Mouse (Mus musculus): Measurements from ENCODE around the gene Foxn3. TPM values are rescaled to one million over a fixed set of nuclear protein-coding genes. Genes with fewer than 3 reads are reported as not detected.
A peak's percentile ranks its signal among the peaks of the same experiment; 100 is the strongest.

The Foxn3 gene
- polyA plus RNA-seq, 1 experiment from 2014 or later: 85.9 TPM

DNA sequence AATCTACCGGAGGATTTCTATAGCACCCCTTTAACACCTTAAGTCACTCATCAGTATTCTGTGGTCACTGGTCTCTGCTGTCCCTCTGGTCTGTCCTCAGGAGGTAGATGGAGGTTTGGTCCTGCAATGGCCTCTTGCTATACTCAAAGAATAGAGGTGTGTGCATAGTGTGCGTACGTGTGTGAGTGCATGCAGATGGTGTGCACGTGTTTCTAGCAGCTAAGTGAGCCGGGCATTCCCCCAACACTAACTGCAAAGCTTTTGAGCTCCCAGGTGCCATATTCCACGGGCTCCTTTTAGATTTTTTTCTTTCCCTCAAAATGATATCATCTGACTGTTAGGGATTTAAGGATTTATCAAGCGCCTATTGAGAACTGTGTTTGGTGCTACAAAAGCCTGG lies 269.9 kb downstream of the Foxn3 start:
- Histone ChIP-seq H3K27me3 (replicated peaks) (no peaks in the 10 kb centered on the region), H3K4me2 (no peak overlapping the region), H3K27ac (no peak overlapping the region), H3K4me3 (no peak overlapping the region), H3K9me3 (no peaks in the 10 kb centered on the region), H3K9ac (no peak overlapping the region), H3K36me3 (replicated peaks) (no peaks in the 10 kb centered on the region), H3K4me1 (peaks cover 40% of the 10 kb centered on the region)
- 0 out of 2 replicates have a peak, but pooled peaks have one; percentile 7 for ATAC-seq (replicated peaks)
- WGBS: 60% methylated on average over 7 of the region's 7 CpGs

DNA sequence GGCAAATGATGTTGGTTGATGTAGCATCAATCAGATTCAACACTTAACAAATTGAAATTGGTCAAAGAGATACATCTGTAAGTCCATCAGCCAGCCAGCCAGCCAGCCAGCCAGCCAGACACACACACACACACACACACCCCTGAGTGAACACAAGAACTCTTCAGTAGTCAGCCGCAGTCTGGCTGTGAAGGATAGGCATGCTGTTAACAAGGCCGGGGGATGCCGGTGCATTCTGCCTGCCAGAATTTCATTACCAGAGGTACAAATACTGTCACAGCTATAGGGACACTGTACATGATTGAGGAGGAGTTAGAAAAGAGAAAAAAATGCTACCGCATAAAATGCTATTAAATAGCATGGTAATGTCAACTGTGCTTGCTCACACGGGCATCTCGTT lies 271.2 kb downstream of the Foxn3 start:
- H3K9me3 ChIP-seq: no peaks in the 10 kb centered on the region
- ATAC-seq (replicated peaks): peak; percentile 50; the same call in 1 of the 2 replicates
- H3K4me2 ChIP-seq: no peak overlapping the region
- 48% methylated on average over 6 of the region's 6 CpGs for WGBS
- H3K27me3 ChIP-seq (replicated peaks): no peaks in the 10 kb centered on the region
- H3K36me3 ChIP-seq (replicated peaks): no peaks in the 10 kb centered on the region
- peak overlapping the region; percentile 23; the same call in 1 of the 2 replicates for H3K27ac ChIP-seq
- no peak overlapping the region for H3K4me3 ChIP-seq
- H3K4me1 ChIP-seq: peaks cover 44% of the 10 kb centered on the region
- H3K9ac ChIP-seq: no peak overlapping the region

DNA sequence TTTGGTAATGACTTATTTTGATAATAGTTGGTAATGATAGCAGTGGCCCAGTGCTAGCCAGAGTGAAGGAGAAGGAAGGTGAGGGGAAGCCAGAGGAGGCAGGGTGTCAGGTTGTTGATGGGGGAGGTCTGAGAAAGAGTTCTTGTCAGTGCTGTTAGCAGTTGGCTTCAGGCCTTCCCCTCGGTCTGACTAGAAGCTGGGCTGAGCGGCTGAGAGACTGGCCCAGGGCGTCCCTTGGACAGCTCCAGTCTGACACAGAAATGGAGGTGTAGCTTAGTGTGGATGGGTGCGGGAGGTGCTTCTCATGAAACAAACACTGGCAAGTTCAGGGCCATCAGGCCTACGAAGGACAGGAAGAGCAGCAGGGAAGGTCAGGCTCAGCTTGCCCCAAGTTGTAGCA lies 276.3 kb downstream of the Foxn3 start:
- Histone ChIP-seq H3K4me2 (no peak overlapping the region), H3K27me3 (replicated peaks) (no peaks in the 10 kb centered on the region), H3K4me3 (no peak overlapping the region), H3K9ac (no peak overlapping the region), H3K27ac (peak overlapping the region; percentile 66), H3K36me3 (replicated peaks) (no peaks in the 10 kb centered on the region), H3K9me3 (no peaks in the 10 kb centered on the region), H3K4me1 (peaks cover 49% of the 10 kb centered on the region)
- peak; percentile 9 for ATAC-seq (replicated peaks)
- WGBS: 58% methylated on average over 5 of the region's 5 CpGs

DNA sequence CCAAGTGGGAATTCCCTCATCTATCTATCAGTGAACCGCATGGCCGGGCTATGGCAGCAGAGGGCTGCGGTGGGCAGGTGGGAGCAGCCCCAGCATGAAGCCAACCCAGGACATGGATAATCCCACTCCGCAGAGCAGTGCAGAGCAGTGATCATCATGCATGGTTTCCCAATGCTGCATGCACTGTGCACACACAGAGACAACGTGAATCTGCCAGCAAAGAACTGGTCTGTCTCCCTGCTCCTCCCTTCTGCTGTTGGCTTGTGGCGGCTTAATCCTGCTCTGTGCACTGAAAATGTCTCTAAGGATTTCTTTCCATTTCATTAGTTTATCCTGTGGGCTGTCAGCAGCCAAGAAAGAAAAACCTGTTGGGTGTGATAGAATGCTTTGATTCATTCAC lies 276.7 kb downstream of the Foxn3 start:
- H3K9me3 ChIP-seq: no peaks in the 10 kb centered on the region
- H3K27ac ChIP-seq: peak overlapping the region; percentile 66
- H3K9ac ChIP-seq: no peak overlapping the region
- no peak overlapping the region for H3K4me2 ChIP-seq
- H3K4me1 ChIP-seq: peaks cover 45% of the 10 kb centered on the region
- H3K27me3 ChIP-seq (replicated peaks): no peaks in the 10 kb centered on the region
- peak; percentile 62 for ATAC-seq (replicated peaks)
- H3K36me3 ChIP-seq (replicated peaks): no peaks in the 10 kb centered on the region
- WGBS: 18% methylated on average over 6 of the region's 6 CpGs
- H3K4me3 ChIP-seq: no peak overlapping the region

DNA sequence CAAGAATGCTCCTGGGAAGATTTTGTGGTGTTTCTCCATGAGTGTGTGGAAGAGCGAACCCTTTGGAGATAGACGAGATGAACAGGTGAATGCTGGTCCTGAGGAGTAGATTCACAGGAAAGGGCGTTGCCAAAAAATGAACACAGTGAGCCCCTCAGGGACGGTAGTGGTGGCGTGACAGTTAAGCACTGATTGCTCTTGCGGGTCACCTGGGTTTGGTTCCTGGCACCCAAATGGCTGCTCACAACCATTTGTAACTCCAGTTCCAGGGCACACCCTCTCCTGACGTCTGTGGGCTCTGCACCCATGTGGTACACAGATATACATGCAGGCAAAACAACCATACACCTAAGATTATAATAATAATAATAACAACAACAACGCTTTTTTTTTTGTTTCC lies 277.7 kb downstream of the Foxn3 start:
- no peaks in the 10 kb centered on the region for H3K36me3 ChIP-seq (replicated peaks)
- H3K4me2 ChIP-seq: no peak overlapping the region
- H3K4me3 ChIP-seq: no peak overlapping the region
- H3K9me3 ChIP-seq: no peaks in the 10 kb centered on the region
- H3K27me3 ChIP-seq (replicated peaks): no peaks in the 10 kb centered on the region
- ATAC-seq (replicated peaks): no peak
- no peak overlapping the region for H3K9ac ChIP-seq
- WGBS: 69% methylated on average over 8 of the region's 8 CpGs
- peaks cover 46% of the 10 kb centered on the region for H3K4me1 ChIP-seq
- H3K27ac ChIP-seq: peak overlapping the region; percentile 49; the same call in 1 of the 2 replicates

DNA sequence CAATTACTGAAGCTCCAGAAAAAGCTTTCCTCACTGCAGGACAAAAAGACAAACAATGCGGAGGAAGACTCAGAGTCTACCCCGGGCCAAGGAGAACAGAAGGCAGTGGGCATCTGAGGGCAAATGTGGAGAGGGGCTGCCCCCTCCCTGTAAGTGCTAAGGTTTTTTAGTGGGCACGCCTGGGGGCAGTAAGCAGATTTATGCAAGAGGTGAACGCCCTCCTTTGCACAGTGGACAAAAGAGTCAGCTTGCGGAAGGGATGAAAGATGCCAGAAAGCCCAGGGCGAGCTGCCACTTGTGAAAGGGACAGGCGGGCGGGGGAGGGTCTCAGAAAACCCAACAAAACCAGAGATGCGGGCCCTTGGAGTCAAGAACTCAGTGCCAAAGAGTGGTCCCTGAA lies 278.2 kb downstream of the Foxn3 start:
- Histone ChIP-seq H3K27ac (peak overlapping the region; percentile 49), H3K4me1 (peaks cover 49% of the 10 kb centered on the region), H3K27me3 (replicated peaks) (no peaks in the 10 kb centered on the region), H3K9me3 (no peaks in the 10 kb centered on the region), H3K4me3 (no peak overlapping the region), H3K9ac (no peak overlapping the region), H3K4me2 (peak overlapping the region; percentile 26; the same call in 1 of the 2 replicates), H3K36me3 (replicated peaks) (no peaks in the 10 kb centered on the region)
- ATAC-seq (replicated peaks): peak; percentile 26; the same call in 1 of the 2 replicates
- 9% methylated on average over 9 of the region's 9 CpGs for WGBS

DNA sequence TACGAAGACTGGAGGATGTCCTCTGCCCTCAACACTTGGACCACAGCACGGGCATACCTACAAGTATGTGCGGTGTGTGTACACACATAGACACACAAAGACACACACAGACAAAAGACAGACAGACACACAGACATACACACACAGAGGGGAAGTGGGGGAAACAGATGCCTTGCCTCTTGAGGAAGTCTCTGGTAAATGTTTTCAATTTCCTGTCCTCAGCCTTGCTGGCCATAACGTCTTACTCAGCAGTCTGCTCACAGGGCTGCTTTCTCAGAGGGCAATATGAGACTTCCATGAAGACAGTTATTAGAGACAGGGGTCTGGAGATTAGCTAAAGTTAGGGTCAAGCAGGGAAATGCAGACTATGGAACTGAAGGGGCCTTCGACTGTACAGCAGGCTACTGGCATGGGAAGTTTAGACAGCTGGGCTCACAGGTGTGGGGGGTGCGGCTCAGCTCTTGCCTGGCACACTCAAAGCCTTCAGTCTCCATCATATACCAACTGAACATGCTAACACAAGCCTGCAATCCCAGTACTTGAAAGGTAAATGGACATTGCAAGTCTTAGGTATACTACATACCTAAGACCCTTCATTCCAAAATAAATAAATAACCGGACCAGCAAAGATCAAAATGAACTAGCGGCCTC lies 278.8 kb downstream of the Foxn3 start:
- no peak overlapping the region for H3K4me3 ChIP-seq
- no peak overlapping the region for H3K4me2 ChIP-seq
- H3K27ac ChIP-seq: peak overlapping the region; percentile 20; the same call in 1 of the 2 replicates
- H3K9me3 ChIP-seq: no peaks in the 10 kb centered on the region
- no peaks in the 10 kb centered on the region for H3K27me3 ChIP-seq (replicated peaks)
- no peak; the same call in 1 of the 2 replicates for ATAC-seq (replicated peaks)
- H3K4me1 ChIP-seq: peaks cover 52% of the 10 kb centered on the region
- no peaks in the 10 kb centered on the region for H3K36me3 ChIP-seq (replicated peaks)
- no peak overlapping the region for H3K9ac ChIP-seq
- 61% methylated on average over 8 of the region's 8 CpGs for WGBS

DNA sequence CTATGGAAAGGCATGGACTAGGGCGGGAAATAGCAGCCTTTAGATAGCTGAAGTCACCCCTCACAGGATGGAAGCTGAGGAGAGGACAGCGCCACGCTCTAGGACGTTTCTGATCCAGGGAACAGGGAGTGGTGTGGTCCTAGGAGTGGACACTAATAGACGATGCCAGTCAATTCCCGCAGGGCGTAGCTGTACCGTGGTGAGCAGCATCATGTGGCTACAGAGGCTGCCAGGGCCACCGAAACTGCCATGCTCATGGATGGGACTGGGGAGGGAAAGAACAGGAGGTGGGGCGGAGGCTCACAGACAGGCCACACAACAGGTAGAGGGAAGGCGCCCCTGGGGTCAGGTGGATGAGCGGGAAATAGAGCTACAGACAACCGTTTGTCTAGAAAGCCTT lies 282.6 kb downstream of the Foxn3 start:
- no peak for ATAC-seq (replicated peaks)
- Histone ChIP-seq H3K27ac (no peak overlapping the region), H3K4me3 (no peak overlapping the region), H3K36me3 (replicated peaks) (no peaks in the 10 kb centered on the region), H3K9me3 (no peaks in the 10 kb centered on the region), H3K4me2 (no peak overlapping the region), H3K9ac (no peak overlapping the region), H3K27me3 (replicated peaks) (no peaks in the 10 kb centered on the region), H3K4me1 (peaks cover 30% of the 10 kb centered on the region)
- 89% methylated on average over 13 of the region's 13 CpGs for WGBS

DNA sequence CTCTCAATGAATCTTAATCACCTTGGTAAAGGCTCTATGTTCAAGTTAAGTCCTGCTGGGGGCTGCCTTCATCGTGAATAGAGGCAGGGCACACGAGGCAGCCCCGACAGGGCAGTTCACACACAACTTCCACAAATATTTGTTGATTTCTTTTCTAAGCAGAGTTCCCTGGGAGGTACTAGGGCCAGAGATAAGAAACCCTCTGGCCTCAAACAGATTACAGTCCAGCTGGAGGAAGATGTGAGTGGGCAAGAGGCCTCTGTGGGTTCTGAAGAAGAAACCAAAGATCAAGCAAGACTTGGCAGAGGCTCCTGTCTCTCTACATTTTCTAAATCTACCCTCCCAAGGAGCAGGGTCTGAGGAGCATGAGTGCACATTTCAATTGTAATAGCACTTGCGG lies 283.1 kb downstream of the Foxn3 start:
- Histone ChIP-seq H3K4me1 (peaks cover 25% of the 10 kb centered on the region), H3K27ac (no peak overlapping the region), H3K9ac (no peak overlapping the region), H3K36me3 (replicated peaks) (no peaks in the 10 kb centered on the region), H3K27me3 (replicated peaks) (no peaks in the 10 kb centered on the region), H3K4me2 (no peak overlapping the region), H3K4me3 (no peak overlapping the region), H3K9me3 (no peaks in the 10 kb centered on the region)
- 56% methylated on average over 4 of the region's 4 CpGs for whole genome bisulfite sequencing
- ATAC-seq (replicated peaks): no peak

DNA sequence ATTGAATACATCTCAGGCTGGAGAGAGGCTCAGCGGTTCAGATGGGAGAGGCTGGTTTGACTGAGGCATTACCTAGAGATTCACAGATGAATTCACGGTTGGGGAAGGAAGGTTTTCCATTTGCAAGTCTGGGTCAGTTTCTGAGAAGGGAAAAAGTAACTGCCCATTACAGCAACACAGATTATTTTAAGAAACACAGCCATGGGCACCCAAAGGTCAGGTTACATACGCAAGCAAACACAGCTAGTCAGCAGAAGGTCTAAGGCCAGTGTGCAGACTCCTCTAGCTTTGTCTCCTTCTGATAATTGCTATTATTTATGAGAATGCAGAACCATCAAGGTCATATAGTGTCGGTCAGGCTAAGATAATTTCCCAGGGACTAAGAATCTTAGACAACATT lies 284.0 kb downstream of the Foxn3 start:
- H3K4me1 ChIP-seq: peaks cover 22% of the 10 kb centered on the region
- no peaks in the 10 kb centered on the region for H3K36me3 ChIP-seq (replicated peaks)
- no peak overlapping the region for H3K4me2 ChIP-seq
- H3K9ac ChIP-seq: no peak overlapping the region
- no peak overlapping the region for H3K27ac ChIP-seq
- no peaks in the 10 kb centered on the region for H3K9me3 ChIP-seq
- WGBS: 90% methylated on average over 4 of the region's 4 CpGs
- H3K4me3 ChIP-seq: no peak overlapping the region
- H3K27me3 ChIP-seq (replicated peaks): no peaks in the 10 kb centered on the region
- ATAC-seq (replicated peaks): no peak

DNA sequence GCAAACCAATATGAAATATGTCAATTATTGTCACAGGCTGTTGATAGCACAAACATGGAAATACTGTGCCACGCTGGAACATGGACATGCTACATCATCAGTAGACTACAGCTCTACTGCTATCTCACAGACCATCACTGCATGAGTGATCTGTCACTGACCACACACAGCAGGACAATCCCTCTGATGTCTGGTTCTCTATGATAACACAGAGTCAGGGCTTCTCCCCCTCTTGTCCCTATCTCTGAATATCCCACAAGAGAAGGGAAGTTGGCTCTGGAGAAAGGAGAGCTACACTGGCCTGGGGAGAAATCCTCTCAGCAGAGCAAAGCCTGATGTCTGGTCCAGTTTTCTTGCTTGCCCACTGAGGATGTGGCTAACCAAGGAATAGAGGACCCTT lies 288.8 kb downstream of the Foxn3 start:
- Histone ChIP-seq H3K9me3 (no peaks in the 10 kb centered on the region), H3K27ac (no peak overlapping the region), H3K36me3 (replicated peaks) (no peaks in the 10 kb centered on the region), H3K4me3 (no peak overlapping the region), H3K27me3 (replicated peaks) (no peaks in the 10 kb centered on the region), H3K4me2 (no peak overlapping the region), H3K4me1 (peaks cover 9% of the 10 kb centered on the region), H3K9ac (no peak overlapping the region)
- 65% methylated on average over 1 of the region's 1 CpGs for WGBS
- ATAC-seq (replicated peaks): no peak

DNA sequence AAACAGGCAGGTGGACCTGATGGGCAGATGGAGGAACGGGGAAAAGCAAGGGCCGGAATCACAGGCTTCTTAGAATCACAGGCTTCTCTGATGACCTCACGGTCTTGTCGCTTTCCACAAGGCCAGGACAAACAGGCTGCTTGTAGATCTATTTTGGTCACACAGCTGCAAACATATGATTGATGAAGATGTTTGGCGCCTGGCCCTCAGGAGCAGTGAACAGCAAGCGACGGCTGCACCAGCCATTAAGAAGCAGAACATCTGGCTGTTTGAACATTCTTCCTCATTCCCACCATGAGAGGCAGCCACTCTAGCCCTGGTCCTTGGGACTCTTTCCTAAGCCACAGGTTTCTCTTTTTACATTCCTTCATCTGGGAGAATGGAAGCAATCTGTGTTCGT lies 294.0 kb downstream of the Foxn3 start:
- 60% methylated on average over 8 of the region's 8 CpGs for WGBS
- Histone ChIP-seq H3K4me3 (no peak overlapping the region), H3K27me3 (replicated peaks) (no peaks in the 10 kb centered on the region), H3K4me1 (peaks cover 10% of the 10 kb centered on the region), H3K9ac (no peak overlapping the region), H3K4me2 (no peak overlapping the region), H3K36me3 (replicated peaks) (no peaks in the 10 kb centered on the region), H3K9me3 (no peaks in the 10 kb centered on the region), H3K27ac (no peak overlapping the region)
- no peak for ATAC-seq (replicated peaks)

DNA sequence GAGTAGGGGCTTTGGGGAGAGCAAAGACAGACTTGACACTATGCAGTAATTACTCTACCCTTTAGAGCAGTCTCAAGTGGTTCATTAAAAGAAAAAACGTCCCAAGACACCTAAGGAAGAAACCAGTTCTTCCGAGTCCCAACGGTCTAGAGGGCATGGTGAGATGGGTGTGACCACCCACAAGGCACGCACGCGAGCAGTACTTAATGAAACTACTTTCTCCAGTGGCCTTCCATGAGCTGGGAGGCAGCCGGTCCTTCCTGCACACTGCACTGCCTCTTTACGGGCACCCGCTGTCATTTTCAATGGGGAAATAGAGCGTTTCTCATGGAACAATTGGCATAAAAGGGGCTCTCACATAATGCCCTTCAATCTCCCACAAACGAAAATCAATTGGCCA lies 294.4 kb downstream of the Foxn3 start:
- WGBS: 40% methylated on average over 11 of the region's 11 CpGs
- Histone ChIP-seq H3K4me3 (no peak overlapping the region), H3K36me3 (replicated peaks) (no peaks in the 10 kb centered on the region), H3K4me2 (no peak overlapping the region), H3K9me3 (no peaks in the 10 kb centered on the region), H3K27me3 (replicated peaks) (no peaks in the 10 kb centered on the region), H3K9ac (no peak overlapping the region), H3K27ac (no peak overlapping the region), H3K4me1 (peaks cover 10% of the 10 kb centered on the region)
- ATAC-seq (replicated peaks): no peak
